Mouse (Mus musculus) c-Kit-negative CD71-positive TER-119-positive erythroid progenitor cells, embryonic 14.5 days (primary cell): ENCODE results near the gene Ces2a.

Experiments
- DNase-seq: peaks from one replicate; pipeline ENCODE4 v3.0.0-alpha.2; 2013; ENCODE audit warnings: low read depth, low spot score

Ces2a gene

DNA sequence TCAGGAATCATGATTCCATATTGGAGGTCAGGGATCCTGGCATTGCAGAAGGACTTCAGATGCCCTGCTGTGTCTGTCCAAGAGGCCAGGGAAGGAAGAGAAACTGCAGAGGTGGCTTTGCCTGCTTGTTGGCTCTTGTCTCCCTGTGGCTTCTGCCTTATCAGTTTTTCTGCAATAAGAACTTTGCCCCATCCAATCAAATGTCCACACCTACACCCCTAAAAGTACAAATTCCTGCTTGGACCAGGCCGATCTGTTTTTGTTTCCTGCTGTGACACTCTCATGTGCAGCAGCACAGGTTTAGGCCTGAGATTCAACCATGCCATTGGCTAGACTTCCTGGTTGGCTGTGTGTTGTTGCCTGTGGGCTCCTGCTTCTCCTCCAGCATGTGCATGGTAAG, at the start of gene Ces2a:
Ces2a (plus strand) TSS at position 251 of the 400 bp plus-strand sequence.
- DNase-seq = no peak

DNA sequence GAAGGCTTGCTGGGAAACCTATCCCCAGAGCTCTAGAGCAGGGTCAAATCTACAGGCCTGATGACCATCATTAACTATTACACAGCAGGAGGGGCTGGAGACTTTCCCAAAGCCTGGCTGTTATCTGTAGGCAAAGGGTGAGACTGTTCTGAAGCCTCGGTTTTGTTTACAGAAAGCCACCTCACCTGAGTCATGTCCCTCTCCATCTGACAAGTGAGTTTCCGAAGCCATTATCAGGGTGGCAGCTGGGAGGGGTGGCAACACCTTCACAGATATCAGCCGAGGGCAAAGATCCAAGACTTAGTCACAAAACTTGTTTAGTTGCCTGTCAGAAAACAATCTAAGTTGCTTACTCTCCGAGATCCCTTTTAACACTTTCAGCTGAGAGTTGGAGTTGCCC, 45.4 kb upstream of the Ces2a start:
- no peak for DNase-seq

DNA sequence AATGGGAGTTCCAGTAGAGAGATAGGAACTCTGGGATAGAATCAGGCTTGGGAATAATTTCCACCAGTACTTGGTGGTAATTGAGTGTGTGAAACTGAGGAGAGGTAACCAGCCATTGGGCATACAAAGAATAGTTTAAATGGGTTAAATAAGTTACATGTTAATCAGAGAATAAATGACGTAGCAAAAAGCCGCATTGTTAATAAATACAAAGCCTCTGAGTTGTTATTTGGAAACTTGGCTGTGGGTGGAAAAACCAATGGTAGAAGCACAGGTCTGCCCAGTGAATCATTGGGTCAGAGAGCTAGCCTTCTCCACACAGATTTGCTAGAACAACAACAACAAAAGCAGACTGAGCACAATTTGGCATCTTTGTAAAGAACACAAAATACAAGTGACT, 35.2 kb upstream of the Ces2a start:
- DNase-seq = no peak

DNA sequence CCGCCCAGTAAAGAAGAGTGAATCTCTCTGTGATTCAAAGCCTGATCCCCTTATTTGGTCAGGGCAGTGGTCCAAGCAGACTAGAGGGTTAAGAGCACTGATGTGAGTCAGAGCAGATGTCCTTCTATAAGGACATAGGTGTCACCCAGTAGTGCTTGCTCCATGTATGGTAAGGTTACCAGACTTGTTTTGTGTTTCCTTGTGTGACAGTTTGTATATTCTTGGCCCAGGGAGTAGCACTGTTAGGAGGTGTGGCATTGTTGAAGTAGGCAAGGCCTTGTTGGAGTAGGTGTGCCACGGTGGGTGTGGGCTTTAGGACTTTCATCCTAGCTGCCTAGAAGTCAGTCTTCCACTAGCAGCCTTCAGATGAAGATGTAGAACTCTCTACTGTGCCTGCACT, 31.9 kb upstream of the Ces2a start:
- no peak for DNase-seq

DNA sequence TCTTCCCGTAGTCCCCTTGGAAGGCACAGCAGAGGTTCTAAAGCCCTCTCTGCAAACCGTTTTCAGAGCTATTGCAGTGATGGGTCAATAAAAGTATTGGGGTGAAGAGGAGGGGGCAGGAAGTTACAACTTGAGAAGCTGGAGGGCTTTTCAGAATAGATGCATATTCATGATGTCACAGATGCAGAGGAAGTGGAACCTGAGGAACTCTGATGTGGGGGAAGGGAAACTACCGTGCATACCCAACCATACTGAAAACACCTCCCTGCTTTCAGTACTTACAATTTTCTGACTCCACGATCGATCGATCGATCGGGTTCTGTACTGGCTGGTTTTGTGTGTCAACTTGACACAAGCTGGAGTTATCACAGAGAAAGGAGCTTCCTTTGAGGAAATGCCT, 12.6 kb upstream of the Ces2a start:
- no peak for DNase-seq

DNA sequence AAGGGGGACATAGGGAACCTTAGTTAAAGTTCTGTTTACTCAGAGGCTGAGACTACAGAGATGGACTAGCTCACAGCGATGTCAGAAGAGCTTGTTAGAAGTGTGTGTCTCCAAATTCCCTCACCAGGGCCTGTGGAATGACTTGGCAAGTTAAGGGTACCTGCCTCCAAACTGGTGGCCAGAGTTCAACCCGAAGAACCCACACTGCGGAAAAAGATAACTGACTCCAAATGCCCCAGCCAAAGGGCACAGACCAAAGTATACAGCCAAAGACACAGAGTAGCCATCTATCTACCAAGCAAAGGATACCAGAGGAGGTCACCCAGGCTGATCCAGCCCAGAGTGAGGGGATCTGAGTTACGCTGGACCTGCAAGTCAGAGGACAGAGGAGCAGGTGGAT, 2.4 kb upstream of the Ces2a start:
- no peak for DNase-seq

DNA sequence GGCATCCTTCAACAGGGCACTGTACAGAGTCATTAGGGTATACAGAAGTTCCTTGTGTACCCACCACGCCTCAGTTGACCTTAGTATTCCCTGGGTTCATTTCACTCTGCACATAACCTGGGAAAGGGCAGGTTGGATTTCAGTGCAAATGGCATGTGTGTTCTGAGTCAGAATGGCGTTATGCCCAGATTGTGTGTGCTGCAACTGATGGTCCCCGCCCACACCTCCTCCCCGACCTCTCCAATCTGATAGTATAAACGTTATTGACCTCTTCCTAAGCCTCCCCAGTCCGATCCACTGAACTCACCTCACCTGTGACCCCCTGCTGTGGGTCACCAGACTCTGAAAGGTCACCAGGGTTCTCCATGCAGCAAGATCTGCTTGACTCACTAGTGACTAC, 1.8 kb upstream of the Ces2a start:
- no peak for DNase-seq

DNA sequence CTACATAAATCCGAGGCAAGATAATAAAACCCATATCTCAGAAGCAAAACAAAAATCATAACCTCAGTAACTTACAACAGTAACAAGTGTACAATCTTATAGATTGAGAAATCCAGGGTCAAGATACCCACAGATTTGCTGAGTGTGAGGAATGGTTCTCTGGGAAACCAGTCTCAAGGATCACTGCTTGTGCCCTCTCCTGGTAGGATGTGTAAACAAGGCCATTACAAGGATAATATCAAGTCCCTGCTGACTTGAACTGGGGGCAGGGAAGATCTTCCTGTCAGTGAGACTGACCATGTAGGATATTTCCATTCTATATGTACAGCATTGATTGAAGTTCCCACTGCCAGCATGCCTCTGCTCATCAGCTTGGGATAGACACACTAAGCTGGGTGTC, 8.2 kb downstream of the Ces2a start:
- no peak for DNase-seq

DNA sequence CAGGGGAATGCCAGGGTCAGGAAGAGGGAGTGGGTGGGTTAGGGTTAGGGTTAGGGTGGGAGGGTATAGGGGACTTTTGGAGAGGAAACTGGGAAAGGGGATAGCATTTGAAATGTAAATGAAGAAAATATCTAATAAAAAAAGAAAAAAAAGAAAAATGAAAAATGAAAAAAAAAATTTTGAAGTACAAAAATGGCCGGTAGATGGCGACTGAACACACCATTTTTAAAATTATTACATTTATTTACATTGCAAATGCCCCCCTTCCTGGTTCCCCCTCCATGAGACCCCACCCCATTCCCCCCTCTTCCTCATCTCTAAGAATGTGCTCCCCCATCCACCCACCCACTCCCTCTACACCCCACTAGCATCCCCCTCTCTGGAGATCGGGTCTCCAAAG, 9.6 kb downstream of the Ces2a start:
- DNase-seq = no peak

DNA sequence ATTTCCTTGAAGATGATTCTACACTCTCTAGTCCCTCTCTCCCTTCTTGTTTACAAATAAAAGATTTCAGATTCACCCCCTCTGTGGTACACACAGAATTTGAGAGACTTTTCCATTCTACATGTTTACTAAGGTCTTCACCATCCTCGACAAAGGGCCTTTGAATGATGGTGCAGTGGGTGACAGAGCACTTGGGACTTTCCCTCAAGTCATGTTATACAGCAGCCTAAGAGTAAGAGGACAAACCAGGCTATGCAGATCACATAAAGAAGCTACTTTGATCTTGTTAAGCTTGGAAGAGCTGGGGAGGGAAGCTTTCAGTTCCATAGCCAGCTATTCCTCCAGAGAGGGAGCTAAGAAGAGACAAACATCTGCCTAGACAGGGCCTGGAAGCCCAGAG, 19.0 kb downstream of the Ces2a start:
- DNase-seq = no peak

DNA sequence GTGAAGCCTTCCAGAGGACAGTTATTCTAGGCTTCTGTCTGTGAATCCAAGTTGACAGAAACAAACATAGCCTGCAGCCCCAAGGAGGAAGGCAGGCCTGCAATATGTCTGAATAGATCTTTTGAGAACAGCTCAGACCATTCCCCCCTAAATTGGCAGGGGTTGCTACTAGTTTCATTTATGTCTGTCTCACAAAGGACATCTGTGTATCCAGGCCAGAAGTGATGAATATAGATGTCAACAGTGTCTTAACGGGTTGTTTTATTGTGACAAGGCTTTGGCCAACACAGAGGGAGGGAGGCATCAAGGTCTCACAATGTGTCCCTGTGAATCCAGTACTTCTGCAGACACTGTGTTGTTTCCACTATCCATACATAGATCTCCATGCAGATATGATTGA, 23.8 kb downstream of the Ces2a start:
- DNase-seq = no peak

DNA sequence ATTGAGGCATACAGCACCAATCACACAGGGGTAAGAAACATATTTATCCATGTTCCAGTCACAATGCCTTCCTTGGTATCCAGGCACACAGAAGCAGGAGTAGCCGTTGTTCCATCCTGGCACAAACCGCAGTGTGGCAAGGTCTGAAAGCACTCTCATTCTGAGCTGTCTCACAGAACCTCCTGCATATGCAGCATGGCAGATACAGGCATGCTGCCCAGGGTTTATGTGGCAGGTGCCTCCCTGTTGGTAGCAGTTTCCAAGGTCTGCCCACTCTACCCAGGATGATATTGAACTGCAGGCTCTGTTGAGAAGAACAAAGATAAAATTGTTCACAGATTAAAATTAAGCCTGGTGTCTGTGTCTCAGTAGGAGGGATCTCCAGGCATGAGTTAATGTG, 24.4 kb downstream of the Ces2a start:
- DNase-seq = no peak

DNA sequence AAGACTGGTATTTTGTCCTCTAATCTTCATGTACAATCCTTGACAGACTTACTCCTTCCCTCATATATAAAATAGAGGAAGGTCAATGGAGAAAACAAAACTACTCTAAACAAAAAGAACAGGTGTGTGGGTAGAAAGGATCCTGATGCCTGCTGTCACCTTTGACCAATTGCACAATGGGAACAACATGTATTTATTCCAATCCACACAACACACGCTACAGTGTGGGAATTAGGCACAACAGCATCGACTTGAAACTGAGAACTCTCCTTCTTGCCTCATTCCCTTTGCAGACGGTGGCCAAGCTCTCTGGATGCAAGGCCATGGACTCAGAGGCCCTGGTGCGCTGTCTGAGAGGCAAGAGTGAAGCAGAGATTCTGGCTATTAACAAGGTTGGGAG, 27.3 kb downstream of the Ces2a start:
- no peak for DNase-seq

DNA sequence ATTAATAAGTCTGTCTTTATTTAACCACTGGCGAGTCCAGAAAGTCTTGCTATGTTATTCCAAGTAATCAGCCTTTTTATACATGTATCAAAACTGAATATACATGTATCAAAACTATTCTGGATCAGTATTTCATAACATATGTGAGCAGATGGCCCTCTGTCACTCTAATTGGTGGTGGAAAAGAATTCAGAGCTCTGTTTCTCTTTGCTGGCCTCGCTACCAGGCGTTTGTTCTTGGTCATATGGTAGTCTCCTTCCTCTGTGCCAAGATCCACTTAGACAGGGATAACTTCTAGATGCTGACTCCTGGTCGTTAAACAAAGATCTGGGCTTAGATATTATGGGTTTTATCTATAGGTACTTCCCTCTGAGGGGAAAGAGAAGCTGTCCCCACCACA, 32.7 kb downstream of the Ces2a start:
- no peak for DNase-seq

DNA sequence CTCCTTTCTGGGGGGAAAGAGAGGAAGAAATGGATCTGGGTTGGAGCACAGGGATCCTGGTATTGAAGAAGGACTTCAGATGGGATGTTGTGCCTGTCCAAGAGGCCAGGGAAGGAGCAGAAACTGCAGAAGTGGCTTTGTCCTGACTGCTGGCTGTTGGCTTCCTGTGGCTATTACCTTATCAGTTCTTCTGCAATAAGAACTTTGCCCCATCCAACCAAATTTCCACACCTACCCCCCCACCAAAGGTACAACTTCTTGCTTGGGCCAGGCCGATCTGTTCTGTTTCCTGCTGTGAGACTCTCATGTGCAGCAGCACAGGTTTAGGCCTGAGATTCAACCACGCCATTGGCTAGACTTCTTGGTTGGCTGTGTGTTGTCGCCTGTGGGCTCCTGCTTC, 36.6 kb downstream of the Ces2a start:
- DNase-seq = no peak

DNA sequence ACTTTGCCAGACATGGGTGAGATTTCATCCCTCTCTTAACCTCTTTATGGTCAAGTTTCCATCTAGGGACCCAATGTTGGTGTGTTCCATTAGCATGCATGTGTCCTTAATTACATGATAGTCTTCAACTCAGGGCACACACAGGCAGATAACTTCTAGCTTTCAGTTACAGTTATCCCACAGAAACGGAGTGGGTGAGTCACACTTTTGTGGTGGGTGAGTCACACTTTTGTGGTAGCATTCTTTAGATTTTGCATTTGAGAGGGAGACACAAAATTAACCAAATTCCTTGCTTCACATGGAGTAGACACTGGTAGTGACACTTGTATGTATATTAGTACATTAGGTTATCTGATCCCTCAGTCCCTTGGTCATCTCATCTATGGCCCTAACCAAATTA, 53.2 kb downstream of the Ces2a start:
- DNase-seq = no peak

DNA sequence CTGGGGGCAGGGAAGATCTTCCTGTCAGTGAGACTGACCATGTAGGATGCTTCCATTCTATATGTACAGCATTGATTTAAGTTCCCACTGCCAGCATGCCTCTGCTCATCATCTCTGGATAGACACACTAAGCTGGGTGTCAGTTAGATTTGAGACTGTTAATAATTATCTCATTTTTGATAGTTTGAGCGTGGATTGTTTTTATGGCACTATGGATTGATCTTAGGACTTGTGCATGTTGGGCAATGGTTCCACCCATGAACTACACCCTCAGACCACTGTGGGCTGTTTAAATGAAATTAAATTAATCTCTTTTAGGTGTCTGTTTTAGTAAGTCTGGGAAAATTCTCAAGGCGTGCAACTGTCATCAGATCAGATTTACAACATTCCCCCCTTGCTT, 55.1 kb downstream of the Ces2a start:
- no peak for DNase-seq

DNA sequence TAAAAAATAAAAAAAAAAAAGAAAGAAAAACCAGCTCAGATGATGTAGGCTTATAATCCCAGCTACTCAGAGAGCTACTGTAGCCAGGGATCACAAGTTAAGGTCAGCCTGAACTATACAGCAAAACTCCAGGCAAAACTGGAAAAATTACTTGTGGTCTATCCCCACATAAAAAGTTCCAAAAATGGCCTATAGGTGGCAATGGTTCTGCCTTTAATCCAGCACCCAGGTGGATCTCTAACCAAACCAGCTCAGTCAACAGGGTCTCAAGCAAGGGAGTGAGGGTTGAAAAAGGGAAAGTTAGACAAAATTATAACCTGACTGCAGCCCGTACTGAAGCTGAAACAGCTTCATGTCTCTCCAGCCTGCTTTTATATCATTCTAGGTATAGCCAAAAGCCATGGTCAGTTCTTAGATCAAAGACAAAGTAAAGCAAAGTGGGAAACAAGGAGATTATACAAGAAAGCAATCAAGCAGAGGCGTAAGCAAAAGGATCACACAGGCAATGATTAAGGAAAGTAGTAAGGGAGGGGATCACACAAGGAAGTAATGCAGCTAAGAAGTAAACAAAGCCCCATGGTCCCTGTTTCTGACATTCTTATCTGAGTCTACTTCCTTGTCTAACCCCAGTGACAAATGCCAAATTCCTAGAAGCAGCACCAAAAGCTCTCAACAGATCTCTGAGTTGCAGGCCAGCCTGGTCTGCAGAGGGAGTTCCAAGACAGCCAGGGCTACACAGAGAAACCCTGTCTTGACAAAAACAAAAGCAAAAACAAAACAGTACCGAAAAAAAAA, 56.3 kb downstream of the Ces2a start:
- no peak for DNase-seq
